Mouse (Mus musculus): Measurements from ENCODE around the gene Mag. TPM values are rescaled to one million over a fixed set of nuclear protein-coding genes. Genes with fewer than 3 reads are reported as not detected.

The Mag gene
- 0.22 and 0.37 TPM in 2 replicates for total RNA-seq (2012; rRNA removed)

DNA sequence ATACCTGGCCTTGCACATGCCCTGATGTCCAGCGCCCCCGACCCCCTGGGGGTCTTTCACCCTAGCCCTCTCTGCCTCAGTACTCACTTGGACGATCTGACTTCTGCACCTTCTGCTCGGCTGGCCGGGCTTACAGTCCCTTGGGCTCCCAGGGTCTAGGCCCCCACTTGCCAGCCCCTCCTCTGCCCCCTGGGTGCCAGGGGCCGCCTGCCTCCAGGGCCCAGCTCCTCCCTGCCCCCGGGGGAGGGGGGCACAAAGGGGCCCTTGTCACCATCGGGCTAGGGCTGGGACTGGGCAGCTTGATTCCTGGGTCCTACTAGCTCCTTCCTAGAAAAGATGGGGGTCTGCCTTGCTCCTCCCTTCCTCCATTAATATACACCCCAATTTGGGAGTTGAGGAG is at the start of gene Mag:
Gene Mag, minus strand, starts transcription at position 142 of the 400 bp plus-strand sequence.
- no peaks in the 10 kb centered on the region for H3K36me3 ChIP-seq (ENCODE audit: control insufficient read depth, insufficient read depth, low read length, poor library complexity, severe bottlenecking)
- H3K9me3 ChIP-seq (ENCODE audit: control insufficient read depth, insufficient read depth, low read depth, low read length), result no peaks in the 10 kb centered on the region
- in situ Hi-C loops (cut with MboI; ENCODE audit: low sequenced_read_pairs in 2 of 2, unreplicated experiment in 2 of 2), result no loop called here
- H3K9ac ChIP-seq (ENCODE audit: insufficient read depth, low read depth, low read length, poor library complexity, severe bottlenecking), result no peak within 1 kb of the TSS
- no peak for TF ChIP-seq HCFC1 (IDR thresholded peaks at IDR 0.05; ENCODE audit: borderline replicate concordance, insufficient read depth, low read length)
- TF ChIP-seq ZNF384 (IDR thresholded peaks at IDR 0.05; ENCODE audit: low read depth, low read length), result no peak
- TF ChIP-seq CHD2 (IDR thresholded peaks at IDR 0.05; ENCODE audit: low read depth, low read length), result no peak
- no peak for TF ChIP-seq MAFK (IDR thresholded peaks at IDR 0.05; ENCODE audit: insufficient read depth, low read depth, low read length)
- no peak for TF ChIP-seq ZC3H11A (IDR thresholded peaks at IDR 0.05; ENCODE audit: borderline replicate concordance, low read depth, low read length)
- no peak within 1 kb of the TSS for H3K27ac ChIP-seq (ENCODE audit: insufficient read depth, low read depth, low read length, poor library complexity, severe bottlenecking)
- H3K4me1 ChIP-seq (ENCODE audit: control insufficient read depth in 2 of 2, insufficient read depth in 2 of 2, low read length in 2 of 2, poor library complexity in 1 of 2), result peaks cover 5 to 15% of the 10 kb centered on the region in 2 experiments; a peak in 3 of 4 replicates
- no peak within 1 kb of the TSS for H3K4me3 ChIP-seq (ENCODE audit: insufficient read depth in 1 of 2, low read depth in 1 of 2, low read length in 2 of 2, poor library complexity in 1 of 2, severe bottlenecking in 1 of 2)
- no peak for DNase-seq (ENCODE audit: low read depth, low spot score)

GRCm38 (mm10) chr7:30964366-30964765 is 49.7 kb upstream of the Mag start:
- no peak for TF ChIP-seq ZNF384 (IDR thresholded peaks at IDR 0.05; ENCODE audit: low read depth, low read length)
- TF ChIP-seq MAFK (IDR thresholded peaks at IDR 0.05; ENCODE audit: insufficient read depth, low read depth, low read length), result no peak
- TF ChIP-seq HCFC1 (IDR thresholded peaks at IDR 0.05; ENCODE audit: borderline replicate concordance, insufficient read depth, low read length), result no peak
- no peak for TF ChIP-seq CHD2 (IDR thresholded peaks at IDR 0.05; ENCODE audit: low read depth, low read length)
- no peak for TF ChIP-seq ZC3H11A (IDR thresholded peaks at IDR 0.05; ENCODE audit: borderline replicate concordance, low read depth, low read length)
- no peak for DNase-seq (ENCODE audit: low read depth, low spot score)
- peaks cover 30% of the 10 kb centered on the region for H3K36me3 ChIP-seq (ENCODE audit: control insufficient read depth, insufficient read depth, low read length, poor library complexity, severe bottlenecking)
- H3K4me1 ChIP-seq (ENCODE audit: control insufficient read depth in 2 of 2, insufficient read depth in 2 of 2, low read length in 2 of 2, poor library complexity in 1 of 2), result peaks cover 0 to 5% of the 10 kb centered on the region in 2 experiments; a peak in 1 of 4 replicates
- no peak overlapping the region for H3K4me3 ChIP-seq (ENCODE audit: insufficient read depth in 1 of 2, low read depth in 1 of 2, low read length in 2 of 2, poor library complexity in 1 of 2, severe bottlenecking in 1 of 2)
- no peak overlapping the region for H3K27ac ChIP-seq (ENCODE audit: insufficient read depth, low read depth, low read length, poor library complexity, severe bottlenecking)
- in situ Hi-C loops (cut with MboI; ENCODE audit: low sequenced_read_pairs in 2 of 2, unreplicated experiment in 2 of 2), result no loop called here
- H3K9me3 ChIP-seq (ENCODE audit: control insufficient read depth, insufficient read depth, low read depth, low read length), result no peaks in the 10 kb centered on the region
- no peak overlapping the region for H3K9ac ChIP-seq (ENCODE audit: insufficient read depth, low read depth, low read length, poor library complexity, severe bottlenecking)

DNA sequence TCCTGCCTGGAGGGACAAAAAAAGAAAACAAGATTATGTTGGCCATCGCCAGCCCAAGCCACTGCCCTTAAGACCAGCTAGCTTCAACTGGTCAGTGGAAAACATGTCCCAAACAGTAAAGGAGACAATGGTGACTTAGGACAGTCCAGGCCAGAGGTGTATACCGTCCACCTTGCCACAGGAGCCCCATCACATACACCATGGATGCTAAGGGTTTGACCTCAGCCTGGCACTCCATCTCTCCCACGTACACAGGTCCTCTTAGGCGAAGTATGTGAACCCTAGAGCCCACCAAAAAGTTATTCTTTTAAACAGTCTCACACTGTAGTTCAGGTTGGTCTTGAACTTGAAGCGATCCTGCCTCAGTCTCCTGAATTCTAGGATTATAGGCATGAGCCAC is 48.2 kb upstream of the Mag start:
- no peaks in the 10 kb centered on the region for H3K9me3 ChIP-seq (ENCODE audit: control insufficient read depth, insufficient read depth, low read depth, low read length)
- H3K4me3 ChIP-seq (ENCODE audit: insufficient read depth in 1 of 2, low read depth in 1 of 2, low read length in 2 of 2, poor library complexity in 1 of 2, severe bottlenecking in 1 of 2), result no peak overlapping the region
- in situ Hi-C loops (cut with MboI; ENCODE audit: low sequenced_read_pairs in 2 of 2, unreplicated experiment in 2 of 2), result no loop called here
- no peak for DNase-seq (ENCODE audit: low read depth, low spot score)
- peaks cover 35% of the 10 kb centered on the region for H3K36me3 ChIP-seq (ENCODE audit: control insufficient read depth, insufficient read depth, low read length, poor library complexity, severe bottlenecking)
- TF ChIP-seq MAFK (IDR thresholded peaks at IDR 0.05; ENCODE audit: insufficient read depth, low read depth, low read length) (no peak), ZNF384 (IDR thresholded peaks at IDR 0.05; ENCODE audit: low read depth, low read length) (no peak), ZC3H11A (IDR thresholded peaks at IDR 0.05; ENCODE audit: borderline replicate concordance, low read depth, low read length) (no peak), CHD2 (IDR thresholded peaks at IDR 0.05; ENCODE audit: low read depth, low read length) (no peak), HCFC1 (IDR thresholded peaks at IDR 0.05; ENCODE audit: borderline replicate concordance, insufficient read depth, low read length) (no peak)
- peaks cover 2 to 14% of the 10 kb centered on the region in 2 experiments; a peak in 2 of 4 replicates for H3K4me1 ChIP-seq (ENCODE audit: control insufficient read depth in 2 of 2, insufficient read depth in 2 of 2, low read length in 2 of 2, poor library complexity in 1 of 2)
- no peak overlapping the region for H3K9ac ChIP-seq (ENCODE audit: insufficient read depth, low read depth, low read length, poor library complexity, severe bottlenecking)
- H3K27ac ChIP-seq (ENCODE audit: insufficient read depth, low read depth, low read length, poor library complexity, severe bottlenecking), result no peak overlapping the region

- in situ Hi-C loops (cut with MboI; ENCODE audit: low sequenced_read_pairs in 2 of 2, unreplicated experiment in 2 of 2), result no loop called here
- no peak overlapping the region for H3K9ac ChIP-seq (ENCODE audit: insufficient read depth, low read depth, low read length, poor library complexity, severe bottlenecking)
- H3K27ac ChIP-seq (ENCODE audit: insufficient read depth, low read depth, low read length, poor library complexity, severe bottlenecking), result no peak overlapping the region
- H3K4me3 ChIP-seq (ENCODE audit: insufficient read depth in 1 of 2, low read depth in 1 of 2, low read length in 2 of 2, poor library complexity in 1 of 2, severe bottlenecking in 1 of 2), result no peak overlapping the region
- H3K4me1 ChIP-seq (ENCODE audit: control insufficient read depth in 2 of 2, insufficient read depth in 2 of 2, low read length in 2 of 2, poor library complexity in 1 of 2), result peaks cover 2 to 15% of the 10 kb centered on the region in 2 experiments; a peak in 2 of 4 replicates
- H3K9me3 ChIP-seq (ENCODE audit: control insufficient read depth, insufficient read depth, low read depth, low read length), result no peaks in the 10 kb centered on the region
- peaks cover 33% of the 10 kb centered on the region for H3K36me3 ChIP-seq (ENCODE audit: control insufficient read depth, insufficient read depth, low read length, poor library complexity, severe bottlenecking)
- no peak for DNase-seq (ENCODE audit: low read depth, low spot score)
- TF ChIP-seq CHD2 (IDR thresholded peaks at IDR 0.05; ENCODE audit: low read depth, low read length) (no peak), HCFC1 (IDR thresholded peaks at IDR 0.05; ENCODE audit: borderline replicate concordance, insufficient read depth, low read length) (no peak), ZNF384 (IDR thresholded peaks at IDR 0.05; ENCODE audit: low read depth, low read length) (no peak), MAFK (IDR thresholded peaks at IDR 0.05; ENCODE audit: insufficient read depth, low read depth, low read length) (no peak), ZC3H11A (IDR thresholded peaks at IDR 0.05; ENCODE audit: borderline replicate concordance, low read depth, low read length) (no peak)
Observed at GRCm38 (mm10) chr7:30959786-30960349, 45.2 kb upstream of the Mag start.
